ENCODE assay signal across 23 mouse cellular contexts in genomic region chr19:3692414-3693145, GRCm38 (mm10). TPM values are rescaled to one million over a fixed set of nuclear protein-coding genes. Genes with fewer than 3 reads are reported as not detected.
DNase-seq lines count a peak whose midpoint lies in the region; ATAC-seq and TF ChIP-seq lines count a peak whose summit lies in the region.
"Had no signal": no experiment of that assay in that cellular context is flagged by ENCODE, and none has a peak within 500 bp of the region (broad histone marks: within the 10 kb centered on the region; RNA-seq: fewer than 3 reads in every experiment).

No protein-coding gene starts in this region.

- no peak overlapping the region for H3K9ac ChIP-seq in liver, postnatal 0 days (replicated peaks)
- H3K9ac ChIP-seq: forebrain, embryonic 15.5 days; lung, embryonic 14.5 days; neural tube, embryonic 13.5 days had no signal

- peaks cover 12% of the 10 kb centered on the region for H3K4me1 ChIP-seq in small intestine, adult 2 months (ENCODE audit: control insufficient read depth, insufficient read depth, insufficient read length, low read length)
- H3K4me1 ChIP-seq in liver, postnatal 0 days (ENCODE audit: insufficient read depth) = peaks cover 14% of the 10 kb centered on the region
- H3K4me1 ChIP-seq: forebrain, embryonic 15.5 days; neural tube, embryonic 13.5 days had no signal

- no peaks in the 10 kb centered on the region for H3K27me3 ChIP-seq in small intestine, adult 2 months (ENCODE audit: control insufficient read depth, insufficient read depth, low read length)
- no peaks in the 10 kb centered on the region for H3K27me3 ChIP-seq in liver, postnatal 0 days (ENCODE audit: insufficient read depth, low read length)
- H3K27me3 ChIP-seq: forebrain, embryonic 15.5 days; Patski had no signal

- no peak for TF ChIP-seq POLR2A in small intestine, adult 2 months (IDR thresholded peaks at IDR 0.05; ENCODE audit: low read depth, low read length)

- H3K36me3 ChIP-seq in small intestine, adult 2 months (ENCODE audit: control insufficient read depth, insufficient read depth, low read length) = no peaks in the 10 kb centered on the region
- H3K36me3 ChIP-seq in liver, postnatal 0 days (replicated peaks; ENCODE audit: insufficient read depth, low read length) = no peaks in the 10 kb centered on the region
- H3K36me3 ChIP-seq: forebrain, embryonic 15.5 days; neural tube, embryonic 13.5 days had no signal

- H3K4me3 ChIP-seq in small intestine, adult 2 months (ENCODE audit: low read depth, low read length) = no peak overlapping the region
- H3K4me3 ChIP-seq in liver, postnatal 0 days (ENCODE audit: low read depth, low read length) = no peak overlapping the region
- H3K4me3 ChIP-seq: forebrain, embryonic 15.5 days; neural tube, embryonic 13.5 days had no signal

- no peaks in the 10 kb centered on the region for H3K9me3 ChIP-seq in liver, postnatal 0 days (ENCODE audit: low read length)
- H3K9me3 ChIP-seq: forebrain, embryonic 15.5 days; neural tube, embryonic 13.5 days had no signal

- no peak for TF ChIP-seq CTCF in small intestine, adult 2 months (IDR thresholded peaks at IDR 0.05; ENCODE audit: extremely low read depth, insufficient read length, insufficient replicate concordance, low read depth, low read length)
- TF ChIP-seq CTCF in liver, postnatal 0 days (IDR thresholded peaks at IDR 0.05; ENCODE audit: low read depth) = no peak

- WGBS in small intestine, adult 2 months = 20% methylated on average over 6 of the region's 6 CpGs
- 55% methylated on average over 6 of the region's 6 CpGs for WGBS in liver, postnatal 0 days (ENCODE audit: insufficient replicate concordance)

- peak; percentile 63 for DNase-seq in adrenal gland, adult 2 months
- DNase-seq in adrenal gland, adult 8-10 months = no peak
- DNase-seq in cerebellum, postnatal 36 days = peak; percentile 27 to 29
- DNase-seq in cerebellum, postnatal 4 days (ENCODE audit: low spot score in 2 of 2) = no peak
- peak; percentile 48 for DNase-seq in MN1 (ENCODE audit: low spot score)
- no peak for DNase-seq in liver, postnatal 0 days
- no peak for DNase-seq in gastrocnemius, postnatal 4 days (ENCODE audit: low spot score in 2 of 2)
- DNase-seq: B cell, adult 2 months; embryo, embryonic 11 days; heart, postnatal 10 days; kidney, adult 9 months; kidney, postnatal 36 days; layer of hippocampus, adult 9-11 months; lung, embryonic 14.5 days; right cerebral cortex, adult 18-20 months; thymus, postnatal 36 days had no signal

- TF ChIP-seq EP300 in liver, postnatal 0 days (IDR thresholded peaks at IDR 0.05; ENCODE audit: low read depth) = no peak

- H3K4me2 ChIP-seq in liver, postnatal 0 days (ENCODE audit: low read depth, low read length) = no peak overlapping the region
- H3K4me2 ChIP-seq: forebrain, embryonic 15.5 days; heart, embryonic 11.5 days; liver, embryonic 11.5 days; lung, embryonic 14.5 days; midbrain, embryonic 11.5 days; neural tube, embryonic 13.5 days had no signal

- peak overlapping the region; percentile 88 for H3K27ac ChIP-seq in small intestine, adult 2 months (ENCODE audit: insufficient read depth, low read depth, low read length)
- no peak overlapping the region for H3K27ac ChIP-seq in liver, postnatal 0 days (ENCODE audit: low read depth)
- H3K27ac ChIP-seq: forebrain, embryonic 15.5 days; neural tube, embryonic 13.5 days had no signal

- no peak for ATAC-seq in liver, postnatal 0 days
- ATAC-seq: forebrain, embryonic 15.5 days; Patski had no signal

RNA-seq across cellular contexts. Expression of gene Lrp5, which starts 6.2 kb away (rescaled TPM):
- 100 to 1,000 TPM in 1 of 2 experiments, 10 to 100 TPM in 1; 92.7 to 111 TPM for total RNA-seq in adrenal gland, adult 2 months (2021)
- polyA plus RNA-seq in adrenal gland, adult 2 months (2012; rRNA removed) = 103 and 113 TPM in 2 replicates
- total RNA-seq in adrenal gland, adult 8-10 months (2022) = 100 to 1,000 TPM in 3 of 4 experiments, 10 to 100 TPM in 1; 99.3 to 161 (median 120) TPM
- 50.9 and 96.7 TPM in 2 replicates for polyA plus RNA-seq in small intestine, adult 2 months (2012; rRNA removed)
- 2.7 and 3.6 TPM in 2 replicates for polyA plus RNA-seq in liver, postnatal 0 days (2015; fragmentation: Nextera tagmentation; extraction: Ambion mirVana)
- total RNA-seq in gastrocnemius, postnatal 4 days (2021) = 10 to 100 TPM; 51.4 to 55.9 TPM

RNA-seq across cellular contexts. Expression of gene 1810055G02Rik, which starts 15.5 kb away (rescaled TPM):
- 10 to 100 TPM; 27.9 to 37.8 TPM for total RNA-seq in adrenal gland, adult 2 months (2021)
- 43.3 and 46.3 TPM in 2 replicates for polyA plus RNA-seq in adrenal gland, adult 2 months (2012; rRNA removed)
- 10 to 100 TPM; 29.1 to 42.7 (median 32.1) TPM for total RNA-seq in adrenal gland, adult 8-10 months (2022)
- polyA plus RNA-seq in small intestine, adult 2 months (2012; rRNA removed) = 180 and 300 TPM in 2 replicates
- 48.2 and 52.7 TPM in 2 replicates for polyA plus RNA-seq in liver, postnatal 0 days (2015; fragmentation: Nextera tagmentation; extraction: Ambion mirVana)
- total RNA-seq in gastrocnemius, postnatal 4 days (2021) = 10 to 100 TPM; 29.8 to 29.9 TPM

Comparison
In these comparisons a context has a peak if more than half of its experiments do, and no peak if none do; other contexts are left out.
1. DNase-seq: peak in adrenal gland, adult 2 months (single experiment), cerebellum, postnatal 36 days (2 of 2) and MN1 (single experiment); none in adrenal gland, adult 8-10 months (single experiment), cerebellum, postnatal 4 days (0 of 2), liver, postnatal 0 days (single experiment) and gastrocnemius, postnatal 4 days (0 of 2).